Mouse (Mus musculus): ENCODE measurements around the gene Ddr2. TPM values are rescaled to one million over a fixed set of nuclear protein-coding genes. Genes with fewer than 3 reads are reported as not detected.
"Not testable (repeated sequence)": the region's sequence is repeated elsewhere in the genome, so short reads cannot be mapped to it uniquely, and the experiment has no call there.

Gene Ddr2
- total RNA-seq, 2 experiments from 2014 or later, result 0.42 TPM; not detected in 1

DNA sequence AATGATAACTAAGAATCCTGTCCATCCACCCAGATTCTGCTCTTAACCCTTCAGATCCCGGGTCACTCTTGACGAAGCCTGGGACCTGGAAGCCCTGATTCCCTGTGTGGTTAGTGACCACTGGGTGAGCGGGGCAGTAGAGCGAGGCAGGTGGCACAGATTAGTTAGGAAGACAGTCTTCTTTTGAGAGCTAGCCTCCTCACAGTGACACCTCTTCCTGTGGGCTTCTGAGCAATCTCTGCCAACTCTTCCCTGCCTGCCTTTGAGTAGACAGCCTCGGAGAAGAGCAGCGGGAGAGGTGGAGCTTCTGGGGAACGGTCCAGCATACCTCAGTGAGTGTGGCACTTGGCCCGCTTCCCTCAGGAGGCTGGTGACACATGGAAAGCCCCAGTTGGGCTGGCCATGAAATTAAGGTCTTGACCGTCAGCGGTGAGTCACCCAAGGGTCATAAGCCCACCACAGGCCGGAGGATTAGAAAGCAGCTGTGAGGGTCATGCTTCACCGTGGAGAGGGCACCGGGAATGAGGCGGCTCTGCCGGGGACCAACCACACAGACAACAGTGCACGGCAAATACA is 1.2 kb upstream of the Ddr2 start:
- 0 out of 2 replicates have a peak, but pooled peaks have one; percentile 25 for ATAC-seq (replicated peaks; ENCODE audit: low FRiP score, poor library complexity, severe bottlenecking)

DNA sequence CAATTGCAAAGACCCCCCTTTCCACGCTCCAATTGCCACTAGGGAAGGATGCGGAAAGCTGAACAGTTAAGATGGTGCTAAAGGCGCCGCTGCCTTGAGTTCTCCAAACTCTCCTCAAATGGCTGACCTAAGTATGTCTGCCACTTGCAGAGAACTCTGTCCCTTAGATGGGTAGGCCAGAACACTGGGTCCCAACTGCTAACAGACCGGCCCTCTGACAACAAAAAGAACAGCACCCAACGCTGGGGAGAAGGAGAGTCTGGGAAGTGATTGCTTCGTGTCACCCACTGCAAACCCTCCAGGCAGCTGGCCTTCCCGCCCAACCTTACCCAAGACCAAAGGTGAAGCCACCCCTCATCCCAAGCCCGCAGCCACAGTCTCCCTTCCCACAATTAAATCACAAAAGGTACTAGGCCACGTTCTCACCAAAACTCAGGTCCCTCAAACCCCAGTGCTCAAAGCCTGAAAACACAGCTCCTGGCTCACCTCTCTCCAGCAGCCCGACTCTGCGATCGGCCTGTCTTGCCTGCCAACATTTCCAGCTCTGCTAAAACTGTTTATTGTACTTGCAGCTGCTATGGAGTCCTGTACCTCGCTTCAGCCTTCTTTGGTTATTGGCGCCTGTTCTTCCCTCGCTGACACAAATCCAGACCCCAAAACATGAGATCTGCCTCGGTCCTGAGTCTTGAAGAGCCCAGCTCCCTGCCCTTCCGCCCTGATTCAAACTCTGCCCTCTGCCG is 616 bp downstream of the Ddr2 start:
- ATAC-seq (replicated peaks; ENCODE audit: low FRiP score, poor library complexity, severe bottlenecking), result no peak

DNA sequence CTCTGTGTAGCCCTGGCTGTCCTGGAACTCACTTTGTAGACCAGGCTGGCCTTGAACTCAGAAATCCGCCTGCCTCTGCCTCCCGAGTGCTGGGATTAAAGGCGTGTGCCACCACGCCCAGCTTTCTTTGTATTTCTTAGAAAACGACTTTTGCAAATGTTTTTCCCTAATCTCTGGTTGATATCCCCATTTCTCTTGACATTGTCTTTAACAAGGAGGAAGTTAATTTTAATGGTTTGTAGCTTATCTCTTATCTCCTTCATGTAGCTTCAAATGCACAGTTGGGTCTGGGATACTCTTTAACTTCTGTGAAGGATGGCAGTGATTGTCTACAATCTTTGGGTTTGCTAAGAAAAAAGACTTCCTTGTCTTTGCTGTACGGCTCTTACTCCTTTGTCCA is 7.7 kb downstream of the Ddr2 start:
- ATAC-seq (replicated peaks; ENCODE audit: low FRiP score, poor library complexity, severe bottlenecking), result not testable (repeated sequence)

DNA sequence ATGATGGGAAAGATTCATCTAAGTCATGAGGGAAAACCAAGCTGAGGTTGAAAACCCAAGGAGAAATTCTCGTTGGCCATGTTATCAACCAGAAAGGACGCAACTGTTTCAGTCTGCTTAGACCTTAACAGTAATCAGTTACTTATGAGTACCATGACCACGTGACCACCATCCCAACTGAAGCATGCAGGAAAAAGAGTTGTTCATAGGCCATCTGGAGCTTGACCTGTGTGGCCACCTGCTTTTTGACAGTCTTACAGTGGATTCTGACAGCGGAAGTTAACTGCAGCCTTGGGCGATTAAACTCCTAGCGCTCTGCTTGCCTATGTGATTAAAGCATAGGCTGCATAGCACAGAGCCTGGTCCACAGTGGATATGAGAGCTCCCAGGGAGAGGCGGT is 23.9 kb downstream of the Ddr2 start:
- no peak for ATAC-seq (replicated peaks; ENCODE audit: low FRiP score, poor library complexity, severe bottlenecking)

DNA sequence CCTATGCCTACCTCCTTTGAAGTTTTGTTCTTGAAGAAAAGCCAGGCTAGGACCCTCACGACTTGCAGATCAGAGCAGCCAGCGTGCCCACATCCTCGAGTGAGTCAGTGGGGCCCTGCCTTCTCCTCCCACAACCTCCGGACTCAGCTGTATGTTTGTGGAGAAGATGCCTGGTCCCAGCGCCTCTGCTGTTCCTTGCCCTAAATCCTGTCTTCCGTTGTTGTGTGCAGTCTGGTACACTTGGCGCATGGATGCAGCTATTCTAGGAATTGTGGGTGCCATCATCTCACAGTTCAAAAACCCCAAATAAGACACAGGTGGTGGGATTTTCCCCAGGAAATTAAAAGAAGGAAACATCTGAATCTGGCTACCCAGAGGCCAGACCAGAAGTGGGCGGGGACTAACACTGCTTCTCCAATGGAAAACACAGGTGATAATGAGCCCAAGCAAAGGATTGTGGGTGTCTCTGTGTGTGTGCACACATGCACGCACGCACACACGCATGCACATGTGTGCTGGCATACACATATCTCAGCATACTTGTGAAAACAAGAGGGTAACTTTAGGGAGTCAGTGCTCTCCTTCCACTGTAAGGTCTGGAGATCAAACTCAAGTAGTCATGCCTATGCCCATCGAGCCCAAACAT is 26.3 kb downstream of the Ddr2 start:
- no peak for ATAC-seq (replicated peaks; ENCODE audit: low FRiP score, poor library complexity, severe bottlenecking)

DNA sequence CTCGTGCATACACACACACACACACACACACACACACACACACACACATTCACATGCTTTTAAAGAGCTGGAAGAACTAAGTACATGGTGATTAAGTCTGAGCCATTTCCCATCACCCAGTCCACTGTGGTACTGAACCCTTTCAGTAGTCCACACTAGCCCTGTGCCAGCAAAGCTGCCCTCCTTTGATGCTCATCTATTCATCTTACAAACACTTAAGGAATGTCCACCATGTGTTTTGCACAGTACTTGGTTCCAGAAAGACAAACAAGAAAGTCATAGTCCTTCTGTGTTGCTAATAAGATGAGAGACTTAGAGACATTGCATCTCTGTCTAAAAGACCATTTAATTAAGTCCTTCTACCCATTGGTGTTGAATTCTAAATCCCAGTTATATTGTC is 29.7 kb downstream of the Ddr2 start:
- ATAC-seq (replicated peaks; ENCODE audit: low FRiP score, poor library complexity, severe bottlenecking), result no peak

DNA sequence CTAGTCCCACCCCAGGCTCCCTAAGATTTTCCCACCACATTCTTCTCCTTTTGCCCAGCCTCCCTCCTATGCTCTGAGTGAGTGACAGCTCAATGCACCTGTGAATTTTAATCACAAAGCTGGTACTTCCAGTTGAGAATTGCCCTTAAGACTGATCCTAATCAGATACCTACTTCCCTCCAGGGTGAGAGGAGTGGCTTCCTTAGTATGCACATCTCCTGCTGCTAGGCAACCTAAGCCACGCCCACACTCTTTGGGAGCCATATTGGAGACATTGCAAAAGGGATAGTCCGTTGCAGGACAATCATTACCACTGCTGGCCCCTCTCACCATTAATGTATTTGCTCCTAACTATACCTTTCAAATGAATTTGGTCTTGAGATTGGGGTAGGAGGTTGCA is 31.1 kb downstream of the Ddr2 start:
- no peak for ATAC-seq (replicated peaks; ENCODE audit: low FRiP score, poor library complexity, severe bottlenecking)

DNA sequence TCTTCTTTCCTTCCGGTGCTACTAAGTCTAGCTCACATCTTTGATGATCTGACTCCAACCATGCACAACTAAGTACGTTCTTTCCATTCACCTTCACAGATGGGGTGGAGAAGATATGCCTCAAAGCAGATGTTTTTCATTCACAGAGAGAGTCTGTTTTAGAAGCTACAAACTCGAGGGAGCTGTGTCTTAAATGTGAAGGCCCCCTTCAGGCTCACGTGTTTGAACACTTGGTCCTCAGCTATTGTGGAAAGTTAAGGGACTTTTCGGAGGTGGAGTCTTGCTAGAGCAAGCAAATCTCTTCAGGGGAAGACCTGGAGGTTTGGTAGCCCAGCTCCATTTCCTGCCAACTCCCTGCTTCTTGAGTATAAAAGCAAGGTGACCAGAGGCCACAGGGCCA is 34.2 kb downstream of the Ddr2 start:
- no peak for ATAC-seq (replicated peaks; ENCODE audit: low FRiP score, poor library complexity, severe bottlenecking)

DNA sequence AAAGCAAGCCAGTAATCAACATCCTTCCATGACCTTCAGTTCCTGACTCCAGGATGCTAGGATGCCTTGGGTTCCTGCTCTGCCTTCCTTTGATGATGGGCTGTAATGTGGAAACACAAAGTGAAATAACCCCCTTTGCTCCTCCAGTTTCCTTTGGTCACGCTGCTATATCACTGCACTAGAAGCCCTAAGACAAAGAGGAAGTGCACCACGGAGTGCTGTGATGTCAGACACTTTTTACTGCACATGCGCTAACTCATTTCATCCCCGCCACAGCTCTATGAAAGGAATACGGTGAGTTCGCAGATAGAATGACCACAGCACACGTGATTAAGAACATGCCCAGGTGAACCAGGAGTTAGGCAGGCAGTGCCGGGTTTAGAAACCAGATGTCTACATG is 36.8 kb downstream of the Ddr2 start:
- ATAC-seq (replicated peaks; ENCODE audit: low FRiP score, poor library complexity, severe bottlenecking), result no peak

DNA sequence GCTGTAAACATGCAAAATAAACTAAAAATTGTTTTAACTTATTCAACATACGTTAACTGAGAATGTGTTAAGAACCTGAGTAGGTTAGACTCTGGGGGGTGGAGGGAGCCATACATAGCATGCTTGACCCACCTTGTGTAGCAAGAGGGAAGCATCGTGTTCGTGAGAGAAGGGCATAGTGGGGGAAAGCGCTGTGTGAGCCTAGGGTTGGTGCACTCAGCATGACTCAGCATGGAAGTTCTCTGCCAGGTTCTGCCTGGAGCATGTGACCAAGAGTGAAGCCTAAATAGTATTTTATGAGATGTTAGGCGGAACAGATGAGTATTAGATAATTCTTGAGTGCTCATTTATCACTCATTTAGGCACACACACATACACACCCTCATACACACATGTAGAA is 41.4 kb downstream of the Ddr2 start:
- no peak for ATAC-seq (replicated peaks; ENCODE audit: low FRiP score, poor library complexity, severe bottlenecking)

DNA sequence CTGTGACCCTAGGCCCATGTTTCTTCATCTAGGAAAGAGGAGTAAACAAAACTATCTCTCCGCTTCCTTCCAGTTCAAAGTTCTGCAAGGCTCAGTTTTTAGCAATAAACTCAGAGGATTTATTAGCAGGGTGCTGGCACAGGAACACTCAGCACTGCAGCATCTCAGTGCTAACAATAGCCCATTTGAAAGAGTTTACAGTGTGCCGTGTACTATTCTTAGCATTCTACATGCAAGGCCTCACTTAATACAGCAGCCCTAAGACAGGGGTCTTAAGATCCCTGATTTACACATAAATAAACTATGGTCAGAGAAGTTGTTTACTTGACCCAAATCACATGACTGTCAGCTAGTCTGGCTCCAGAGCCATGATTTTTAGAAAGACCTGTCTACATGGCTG is 44.6 kb downstream of the Ddr2 start:
- ATAC-seq (replicated peaks; ENCODE audit: low FRiP score, poor library complexity, severe bottlenecking), result no peak

DNA sequence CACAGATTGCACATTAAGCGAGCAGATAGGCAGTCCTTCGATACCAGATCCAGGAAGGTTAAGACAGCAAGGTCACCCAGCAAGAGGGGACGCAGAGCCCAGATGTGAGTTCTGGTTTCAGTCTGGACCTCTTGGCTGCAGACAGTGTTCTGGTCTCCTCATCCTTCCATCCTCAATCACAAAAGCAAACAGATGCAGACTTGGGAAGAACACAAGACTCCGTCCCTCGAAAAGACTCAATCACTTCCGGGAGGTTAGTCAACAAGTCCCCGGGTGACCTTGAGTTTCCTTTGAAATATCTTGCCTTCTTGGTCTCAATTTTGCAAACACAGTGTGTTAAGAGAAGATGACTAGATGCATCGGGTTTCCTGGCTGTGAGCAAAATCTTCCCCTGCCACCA is 45.6 kb downstream of the Ddr2 start:
- no peak for ATAC-seq (replicated peaks; ENCODE audit: low FRiP score, poor library complexity, severe bottlenecking)

DNA sequence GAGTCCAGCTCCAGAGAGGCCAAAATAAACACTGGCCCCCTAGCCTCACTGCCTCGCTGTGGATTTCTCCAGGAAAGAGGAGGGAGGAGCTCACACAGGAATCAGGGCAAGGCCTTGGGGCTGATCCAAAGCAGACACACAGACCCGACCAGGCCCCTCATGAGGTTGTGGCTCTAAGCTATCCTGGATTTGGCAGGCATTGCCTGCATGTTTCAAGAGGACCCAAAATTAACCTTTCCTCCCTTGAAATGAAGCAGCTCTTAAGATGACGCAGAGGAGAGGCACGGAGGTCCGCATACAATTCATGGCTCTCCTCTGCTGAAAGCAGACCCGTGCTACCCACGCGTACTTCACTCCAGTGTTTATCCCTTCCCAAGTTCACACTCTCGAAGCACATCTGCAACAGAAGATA is 46.5 kb downstream of the Ddr2 start:
- ATAC-seq (replicated peaks; ENCODE audit: low FRiP score, poor library complexity, severe bottlenecking), result no peak

DNA sequence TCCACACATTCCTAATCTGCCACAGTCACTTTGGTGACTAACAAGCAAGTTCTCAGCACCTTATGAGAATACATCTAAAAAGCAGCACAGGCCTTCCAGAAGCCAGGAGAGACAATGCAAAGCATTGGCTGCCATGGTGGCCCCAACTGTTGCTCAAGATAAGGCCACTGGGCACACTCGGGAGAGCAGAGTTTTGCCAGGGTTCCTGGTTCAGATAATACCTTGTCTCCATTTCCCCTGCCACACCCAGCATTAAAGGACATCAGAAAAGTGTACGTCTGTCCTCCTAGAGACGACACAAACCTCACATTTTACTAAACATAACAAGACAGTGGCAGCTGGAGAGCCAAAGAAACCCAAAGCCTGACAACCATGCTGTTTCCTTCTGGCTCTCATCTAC is 50.3 kb downstream of the Ddr2 start:
- ATAC-seq (replicated peaks; ENCODE audit: low FRiP score, poor library complexity, severe bottlenecking), result peak; percentile 75

DNA sequence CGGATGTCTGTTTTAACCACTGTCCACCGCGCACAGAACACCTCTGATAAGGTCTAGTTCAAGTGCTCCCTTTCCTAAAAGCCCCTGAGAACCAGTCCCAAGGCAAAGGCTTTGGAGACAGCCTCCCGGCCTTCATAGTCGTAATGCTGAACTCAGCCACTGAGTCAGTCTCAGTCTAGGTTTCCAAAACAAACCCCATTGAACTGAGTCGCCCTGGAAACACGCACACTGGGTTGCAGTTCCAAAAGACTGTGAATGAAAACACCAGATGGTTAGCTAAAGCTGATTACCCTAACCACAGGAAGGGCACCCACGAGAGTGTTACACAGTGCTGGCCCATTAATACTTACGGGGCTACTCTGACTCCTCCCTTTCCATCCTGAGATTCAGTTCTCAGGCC is 51.2 kb downstream of the Ddr2 start:
- no peak for ATAC-seq (replicated peaks; ENCODE audit: low FRiP score, poor library complexity, severe bottlenecking)

DNA sequence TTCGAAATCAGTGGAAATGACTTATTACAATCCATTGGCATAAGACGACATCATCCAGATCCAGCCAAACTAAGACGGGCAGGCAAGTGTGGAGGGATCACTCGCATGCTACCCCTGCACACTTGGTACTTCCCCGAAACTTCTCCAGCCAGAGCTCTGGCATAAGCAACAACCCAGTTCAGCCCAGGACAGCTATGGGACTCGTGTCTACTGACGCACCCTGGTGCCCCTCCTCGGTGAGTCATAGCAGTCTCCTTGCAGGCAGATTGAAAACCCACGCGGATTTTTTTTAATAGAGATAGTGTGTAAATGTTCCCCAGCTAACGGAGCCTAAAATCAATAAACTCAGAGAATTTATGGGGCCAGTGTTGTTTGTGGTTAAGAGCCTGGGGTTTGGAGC is 52.5 kb downstream of the Ddr2 start:
- ATAC-seq (replicated peaks; ENCODE audit: low FRiP score, poor library complexity, severe bottlenecking), result no peak

DNA sequence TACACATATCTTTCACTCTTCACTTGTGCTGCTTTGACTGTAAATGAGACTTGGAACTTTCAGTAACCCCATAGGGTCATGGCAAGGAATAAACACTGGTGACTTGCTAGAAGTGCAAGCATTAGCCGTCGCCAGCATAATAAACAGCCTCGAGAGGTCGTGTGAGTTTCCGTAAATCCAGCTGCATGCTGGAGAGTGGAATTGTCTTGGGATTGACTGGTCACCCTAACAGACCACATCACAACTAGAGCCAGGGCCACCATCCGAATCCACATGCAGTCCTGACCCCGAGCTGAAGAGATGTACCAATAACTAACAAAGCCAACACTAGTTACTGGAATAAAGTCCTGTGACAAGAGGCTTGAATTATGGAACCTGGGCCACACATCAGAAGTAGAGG is 53.0 kb downstream of the Ddr2 start:
- no peak for ATAC-seq (replicated peaks; ENCODE audit: low FRiP score, poor library complexity, severe bottlenecking)

DNA sequence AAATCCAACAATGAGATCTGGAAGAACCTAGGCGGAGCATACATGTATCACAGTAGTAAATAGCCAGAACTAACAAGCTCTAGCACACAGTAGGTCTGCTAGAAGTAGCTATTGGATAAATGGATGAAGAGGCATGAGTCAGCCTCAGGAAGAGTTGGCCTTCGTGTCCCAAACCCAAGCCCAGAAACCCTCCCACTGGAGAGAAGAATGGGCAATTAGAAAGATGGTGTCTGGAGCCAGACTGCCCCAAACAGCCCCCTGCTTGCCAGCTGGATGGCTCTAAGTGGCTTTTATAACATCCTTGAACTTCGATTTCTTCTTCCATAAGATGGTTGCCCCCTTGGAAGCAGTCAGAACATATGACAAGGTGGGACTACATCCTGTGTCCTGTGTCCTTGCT is 53.6 kb downstream of the Ddr2 start:
- no peak for ATAC-seq (replicated peaks; ENCODE audit: low FRiP score, poor library complexity, severe bottlenecking)

DNA sequence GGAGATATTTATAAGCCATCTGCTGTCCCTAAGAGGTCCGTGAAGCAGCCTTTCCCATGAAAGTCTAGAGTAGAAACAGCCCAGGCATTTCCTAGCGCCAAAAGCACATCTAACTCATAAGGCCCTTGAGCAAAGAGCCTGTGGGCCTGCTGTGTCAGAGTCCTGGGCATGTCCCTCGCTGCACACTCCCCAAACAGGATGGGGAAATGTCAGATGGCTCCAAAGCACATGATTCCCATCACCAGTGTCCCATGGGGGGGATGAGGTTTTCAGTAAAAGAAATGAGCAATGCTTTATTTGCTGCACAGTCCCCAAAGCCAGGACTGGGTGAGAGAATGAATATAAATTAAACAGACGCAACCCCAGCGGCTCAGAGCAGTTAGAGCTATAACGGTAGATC is 54.3 kb downstream of the Ddr2 start:
- ATAC-seq (replicated peaks; ENCODE audit: low FRiP score, poor library complexity, severe bottlenecking), result no peak

DNA sequence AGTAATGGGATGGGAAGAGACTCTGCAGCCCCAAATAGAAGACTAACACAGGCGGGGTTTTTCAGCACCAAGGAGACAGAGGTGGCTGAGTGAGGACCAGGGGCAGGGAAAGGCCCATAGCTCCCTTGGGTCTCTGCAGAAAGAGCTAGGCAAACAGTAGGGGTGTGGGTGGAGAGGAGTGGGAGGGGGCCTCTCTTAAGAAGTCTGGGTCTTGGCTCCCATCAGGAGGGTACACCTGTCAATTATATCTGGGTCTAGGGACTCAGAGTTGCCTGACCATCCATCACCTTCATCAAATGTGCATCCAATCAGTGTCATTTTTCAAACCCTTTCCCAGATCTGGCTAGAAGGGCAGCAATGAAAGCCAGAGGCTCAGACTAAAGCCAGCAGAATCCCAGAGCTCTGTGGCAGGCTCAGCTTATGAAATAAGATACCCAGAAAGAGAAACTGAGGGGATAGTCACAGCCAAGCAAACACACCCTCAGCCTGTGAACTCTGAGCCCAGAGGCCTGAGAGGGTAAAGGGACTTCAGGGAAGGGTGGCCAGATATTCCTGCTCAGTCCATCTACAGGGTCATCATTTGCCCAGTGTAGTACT is 58.0 kb downstream of the Ddr2 start:
- no peak for ATAC-seq (replicated peaks; ENCODE audit: low FRiP score, poor library complexity, severe bottlenecking)

DNA sequence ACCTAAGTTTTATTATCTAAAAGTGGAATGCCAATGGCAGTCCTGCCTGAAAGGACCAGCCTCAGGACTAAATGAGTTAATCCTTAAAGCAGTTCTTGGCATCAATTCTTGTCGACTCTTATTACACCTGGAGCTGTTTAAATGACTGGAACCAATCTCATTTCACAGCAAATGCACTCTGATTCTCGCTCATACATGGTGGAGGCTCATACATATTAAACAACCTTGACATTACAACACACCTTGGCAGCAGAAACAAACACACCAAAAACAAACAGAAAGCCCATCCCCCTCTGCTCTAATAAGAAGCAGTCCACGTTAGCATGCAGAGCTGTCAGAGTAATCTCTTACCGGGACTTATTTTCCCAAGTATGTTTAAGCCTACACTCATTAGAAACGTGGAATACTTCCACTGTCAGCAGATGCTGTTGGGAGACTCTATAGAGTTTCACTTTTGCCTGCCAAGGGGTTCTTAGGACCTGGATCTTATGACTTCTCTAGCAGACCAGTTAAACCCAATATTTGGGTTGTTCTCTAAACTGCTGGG is 58.9 kb downstream of the Ddr2 start:
- ATAC-seq (replicated peaks; ENCODE audit: low FRiP score, poor library complexity, severe bottlenecking), result no peak

All from erythroid progenitor cell, adult 5-6 weeks (primary cell).